Mouse (Mus musculus) midbrain, embryonic 12.5 days (tissue): ENCODE data around the gene Btbd35f19. TPM values are rescaled to one million over a fixed set of nuclear protein-coding genes. Genes with fewer than 3 reads are reported as not detected.
"Not testable (repeated sequence)": the region's sequence is repeated elsewhere in the genome, so short reads cannot be mapped to it uniquely, and the experiment has no call there.

ENCODE experiments used
- ATAC-seq: fragments of 200-750 bp; cut with Nextera tagmentation; 2 replicates; pipeline ENCODE4 v1.8.0; 2017; ENCODE audit warnings: low read depth, moderate TSS enrichment, moderate library complexity; ENCODE audit not compliant: low FRiP score
- H3K27ac ChIP-seq: fragments of 300-500 bp; sonication (generic); replicated peaks from 2 replicates; pipeline ENCODE4 v1.5.1; 2016; ENCODE audit warnings: mild to moderate bottlenecking
- H3K27me3 ChIP-seq: fragments of 300-500 bp; sonication (generic); 2 replicates; pipeline ENCODE4 v1.6.1; 2016; ENCODE audit warnings: mild to moderate bottlenecking
- H3K36me3 ChIP-seq: fragments of 300-500 bp; sonication (generic); 2 replicates; pipeline ENCODE4 v1.6.1; 2016
- H3K4me1 ChIP-seq: fragments of 300-500 bp; sonication (generic); 2 replicates; pipeline ENCODE4 v1.6.1; 2016
- H3K4me2 ChIP-seq: fragments of 300-500 bp; sonication (generic); replicated peaks from 2 replicates; pipeline ENCODE4 v1.6.1; 2016; ENCODE audit warnings: mild to moderate bottlenecking, moderate library complexity
- H3K4me3 ChIP-seq: fragments of 300-500 bp; sonication (generic); 2 replicates; pipeline ENCODE4 v1.5.1; 2016; ENCODE audit warnings: mild to moderate bottlenecking
- H3K9ac ChIP-seq: fragments of 300-500 bp; sonication (generic); replicated peaks from 2 replicates; pipeline ENCODE4 v1.6.1; 2016; ENCODE audit warnings: mild to moderate bottlenecking, moderate library complexity
- H3K9me3 ChIP-seq: fragments of 300-500 bp; sonication (generic); 2 replicates; pipeline ENCODE4 v1.6.1; 2016; ENCODE audit warnings: mild to moderate bottlenecking
- WGBS: fragments of 180-500 bp; shearing (Covaris S2); methylation state at CpG from one replicate; pipeline ENCODE4 v1.1.7; 2016; 5-methylcytosine and 5-hydroxymethylcytosine counted together
- polyA plus RNA-seq: library from polyadenylated mRNA; unstranded; fragments of >200 nt; fragmentation: Nextera tagmentation; extraction: Ambion mirVana; gene quantifications from 2 replicates; pipeline ENCODE4 v1.2.1, GENCODE M21; 2016

The Btbd35f19 gene
- polyA plus RNA-seq: not detected in 2 replicates

GRCm38 (mm10) chrX:31383818-31384217 is at the start of gene Btbd35f19:
Gene Btbd35f19, minus strand, starts transcription at chrX:31383918.
- not testable (repeated sequence) for H3K9ac ChIP-seq, H3K36me3 ChIP-seq, H3K4me1 ChIP-seq, H3K9me3 ChIP-seq, H3K27ac ChIP-seq, H3K4me2 ChIP-seq, H3K4me3 ChIP-seq, ATAC-seq, H3K27me3 ChIP-seq
- no CpG with 5 or more reads among the region's 4 CpGs for WGBS

- H3K36me3 ChIP-seq, H3K4me3 ChIP-seq, H3K4me1 ChIP-seq, H3K4me2 ChIP-seq, H3K9me3 ChIP-seq, H3K27me3 ChIP-seq, ATAC-seq, H3K9ac ChIP-seq, H3K27ac ChIP-seq: not testable (repeated sequence)
- 84% methylated on average over 2 of the region's 4 CpGs for WGBS
Observed at GRCm38 (mm10) chrX:31341924-31342323, 41.8 kb downstream of the Btbd35f19 start.

GRCm38 (mm10) chrX:31336154-31336553 is 47.6 kb downstream of the Btbd35f19 start, which contains the start of gene Btbd35f26:
Gene Btbd35f26, plus strand, starts transcription at chrX:31336454.
- not testable (repeated sequence) for ATAC-seq, H3K36me3 ChIP-seq, H3K27ac ChIP-seq, H3K9ac ChIP-seq, H3K4me1 ChIP-seq, H3K4me2 ChIP-seq, H3K4me3 ChIP-seq, H3K9me3 ChIP-seq, H3K27me3 ChIP-seq
- WGBS: no CpG with 5 or more reads among the region's 4 CpGs

Other genes with a start within 250 kb of the Btbd35f19 start
- not detected in 2 replicates for gene Spin2f, start 130.0 kb downstream of the Btbd35f19 start, polyA plus RNA-seq
- gene Btbd35f26, start 47.5 kb downstream of the Btbd35f19 start, polyA plus RNA-seq: not detected in 2 replicates
- gene Gm21883, start 190.4 kb upstream of the Btbd35f19 start, polyA plus RNA-seq: not detected in 2 replicates
- gene Spin2e, start 235.0 kb upstream of the Btbd35f19 start, polyA plus RNA-seq: not detected in 2 replicates